Mouse (Mus musculus): ENCODE measurements around the gene Dlx3. TPM values are rescaled to one million over a fixed set of nuclear protein-coding genes. Genes with fewer than 3 reads are reported as not detected.

Dlx3 gene
- polyA plus RNA-seq, 1 experiment from 2014 or later: 0.71 TPM

GRCm38 (mm10) chr11:95086229-95086628 is 33.7 kb upstream of the Dlx3 start:
- WGBS: 52% methylated on average over 5 of the region's 5 CpGs
- Histone ChIP-seq H3K27ac (ENCODE audit: low read length) (no peak overlapping the region), H3K4me3 (ENCODE audit: low read length) (no peak overlapping the region), H3K36me3 (ENCODE audit: control insufficient read depth, insufficient read depth, low read length) (no peaks in the 10 kb centered on the region), H3K9ac (ENCODE audit: low read depth, low read length) (no peak overlapping the region), H3K4me1 (ENCODE audit: control insufficient read depth, insufficient read depth, low read length) (peaks cover 23% of the 10 kb centered on the region), H3K4me2 (ENCODE audit: low read depth, low read length) (no peak overlapping the region), H3K27me3 (replicated peaks; ENCODE audit: control insufficient read depth, insufficient read depth, low read length) (no peaks in the 10 kb centered on the region), H3K9me3 (ENCODE audit: control insufficient read depth, low read length) (no peaks in the 10 kb centered on the region)
- 0 out of 2 replicates have a peak, but pooled peaks have one; percentile 9 for ATAC-seq

- Histone ChIP-seq H3K4me2 (ENCODE audit: low read depth, low read length) (0 out of 2 replicates have a peak overlapping the region, but pooled peaks have one; percentile 9), H3K9ac (ENCODE audit: low read depth, low read length) (peak overlapping the region; percentile 22; the same call in 1 of the 2 replicates), H3K4me3 (ENCODE audit: low read length) (no peak overlapping the region), H3K9me3 (ENCODE audit: control insufficient read depth, low read length) (no peaks in the 10 kb centered on the region), H3K27me3 (replicated peaks; ENCODE audit: control insufficient read depth, insufficient read depth, low read length) (no peaks in the 10 kb centered on the region), H3K36me3 (ENCODE audit: control insufficient read depth, insufficient read depth, low read length) (no peaks in the 10 kb centered on the region), H3K4me1 (ENCODE audit: control insufficient read depth, insufficient read depth, low read length) (peaks cover 23% of the 10 kb centered on the region), H3K27ac (ENCODE audit: low read length) (peak overlapping the region; percentile 80)
- ATAC-seq: 0 out of 2 replicates have a peak, but pooled peaks have one; percentile 29
- WGBS: 44% methylated on average over 17 of the region's 17 CpGs
Measured at GRCm38 (mm10) chr11:95087301-95088228, 32.4 kb upstream of the Dlx3 start.

DNA sequence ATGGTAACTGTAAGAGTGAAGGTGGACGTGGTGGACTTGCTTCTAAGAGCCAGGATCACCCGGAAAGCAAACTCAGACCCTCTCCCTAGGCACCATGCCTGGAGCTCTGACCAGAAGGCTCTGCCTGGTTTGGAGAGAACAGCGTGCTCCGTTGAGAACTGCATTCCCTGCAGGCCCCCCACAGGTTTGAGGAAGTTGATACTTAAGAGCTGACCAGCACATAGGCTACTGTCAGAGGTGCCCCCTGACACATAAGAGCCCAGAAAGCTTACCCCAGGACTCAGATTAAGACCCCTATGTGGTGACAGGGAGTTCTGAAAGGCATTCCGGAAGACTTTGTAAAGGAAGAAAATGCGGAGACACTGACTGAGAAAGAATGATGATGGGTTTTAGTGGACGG is 31.6 kb upstream of the Dlx3 start:
- peaks cover 23% of the 10 kb centered on the region for H3K4me1 ChIP-seq (ENCODE audit: control insufficient read depth, insufficient read depth, low read length)
- no peak for ATAC-seq
- no peak overlapping the region for H3K4me2 ChIP-seq (ENCODE audit: low read depth, low read length)
- H3K36me3 ChIP-seq (ENCODE audit: control insufficient read depth, insufficient read depth, low read length): no peaks in the 10 kb centered on the region
- no peaks in the 10 kb centered on the region for H3K27me3 ChIP-seq (replicated peaks; ENCODE audit: control insufficient read depth, insufficient read depth, low read length)
- H3K27ac ChIP-seq (ENCODE audit: low read length): peak overlapping the region; percentile 40
- no peak overlapping the region for H3K4me3 ChIP-seq (ENCODE audit: low read length)
- 54% methylated on average over 7 of the region's 7 CpGs for WGBS
- H3K9ac ChIP-seq (ENCODE audit: low read depth, low read length): no peak overlapping the region
- H3K9me3 ChIP-seq (ENCODE audit: control insufficient read depth, low read length): no peaks in the 10 kb centered on the region

DNA sequence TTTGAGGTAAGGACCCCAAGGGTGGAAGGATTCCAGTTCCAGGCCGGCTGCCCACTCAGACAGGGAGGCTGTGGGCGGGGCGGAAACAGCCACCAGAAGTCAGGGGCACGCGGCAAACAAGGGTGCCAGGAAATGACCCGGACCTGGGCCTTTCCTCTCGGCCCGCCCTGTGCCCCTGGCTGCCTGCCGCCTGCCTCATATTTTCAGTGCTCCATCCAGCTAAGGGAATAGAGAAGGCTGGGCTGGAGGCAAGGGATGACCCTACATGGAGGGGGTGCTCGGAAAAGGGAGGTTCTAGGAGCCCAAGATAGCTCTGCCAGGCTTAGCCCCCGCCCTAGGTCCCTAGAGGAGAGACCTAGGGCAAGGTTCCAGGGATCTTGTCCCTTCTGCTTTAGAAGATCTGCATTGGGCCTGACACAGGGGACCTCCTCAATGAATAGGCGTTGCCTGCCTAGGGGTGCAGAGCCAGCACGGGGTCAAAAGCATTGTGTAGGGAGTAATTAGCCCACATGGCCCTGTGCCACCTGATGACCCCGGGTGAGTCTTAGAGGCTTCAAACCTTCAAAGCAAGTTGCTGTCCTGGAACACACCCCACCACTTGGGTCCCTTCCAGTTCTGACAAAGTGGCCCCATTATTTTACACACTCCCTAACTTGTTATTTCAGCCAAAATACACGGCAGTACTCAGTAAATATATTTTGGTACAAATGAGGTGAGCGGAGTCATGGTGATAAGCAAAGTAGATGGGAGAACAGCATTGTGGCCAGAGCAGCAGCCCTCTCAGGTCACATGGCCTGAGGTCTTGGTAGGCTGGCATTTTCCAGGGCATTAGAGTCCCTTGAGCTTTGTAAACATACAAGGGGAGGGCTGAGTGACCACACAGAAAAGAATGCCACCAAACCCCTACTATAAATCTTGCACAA is 30.8 kb upstream of the Dlx3 start:
- H3K36me3 ChIP-seq (ENCODE audit: control insufficient read depth, insufficient read depth, low read length): no peaks in the 10 kb centered on the region
- 59% methylated on average over 16 of the region's 16 CpGs for WGBS
- no peak for ATAC-seq
- no peak overlapping the region for H3K9ac ChIP-seq (ENCODE audit: low read depth, low read length)
- no peak overlapping the region for H3K4me3 ChIP-seq (ENCODE audit: low read length)
- H3K4me1 ChIP-seq (ENCODE audit: control insufficient read depth, insufficient read depth, low read length): peaks cover 23% of the 10 kb centered on the region
- no peaks in the 10 kb centered on the region for H3K9me3 ChIP-seq (ENCODE audit: control insufficient read depth, low read length)
- H3K27ac ChIP-seq (ENCODE audit: low read length): peak overlapping the region; percentile 40; the same call in 1 of the 2 replicates
- no peak overlapping the region for H3K4me2 ChIP-seq (ENCODE audit: low read depth, low read length)
- no peaks in the 10 kb centered on the region for H3K27me3 ChIP-seq (replicated peaks; ENCODE audit: control insufficient read depth, insufficient read depth, low read length)

DNA sequence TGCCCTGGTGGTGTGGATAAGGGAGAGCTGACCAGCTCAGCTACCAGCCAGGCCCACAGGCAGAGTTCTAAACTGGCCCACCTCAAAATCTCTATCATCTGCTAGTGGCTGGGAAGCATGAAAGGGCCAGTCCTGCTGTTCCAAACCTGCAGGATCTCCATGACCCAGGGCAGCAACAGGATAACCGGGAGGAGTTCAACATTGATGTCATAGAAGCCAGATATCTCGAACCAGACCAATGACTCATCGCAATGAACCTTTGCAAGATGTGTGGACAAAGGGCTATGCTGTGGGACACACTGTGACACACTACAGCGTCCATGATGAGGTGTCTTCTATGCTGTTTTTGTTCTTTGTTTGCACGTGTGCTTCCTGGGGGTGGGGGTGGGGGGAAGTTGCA is 26.8 kb upstream of the Dlx3 start:
- Histone ChIP-seq H3K36me3 (ENCODE audit: control insufficient read depth, insufficient read depth, low read length) (no peaks in the 10 kb centered on the region), H3K27ac (ENCODE audit: low read length) (no peak overlapping the region), H3K4me1 (ENCODE audit: control insufficient read depth, insufficient read depth, low read length) (peaks cover 22% of the 10 kb centered on the region), H3K9ac (ENCODE audit: low read depth, low read length) (no peak overlapping the region), H3K4me3 (ENCODE audit: low read length) (no peak overlapping the region), H3K9me3 (ENCODE audit: control insufficient read depth, low read length) (no peaks in the 10 kb centered on the region), H3K4me2 (ENCODE audit: low read depth, low read length) (no peak overlapping the region), H3K27me3 (replicated peaks; ENCODE audit: control insufficient read depth, insufficient read depth, low read length) (no peaks in the 10 kb centered on the region)
- WGBS: 62% methylated on average over 5 of the region's 5 CpGs
- ATAC-seq: no peak

DNA sequence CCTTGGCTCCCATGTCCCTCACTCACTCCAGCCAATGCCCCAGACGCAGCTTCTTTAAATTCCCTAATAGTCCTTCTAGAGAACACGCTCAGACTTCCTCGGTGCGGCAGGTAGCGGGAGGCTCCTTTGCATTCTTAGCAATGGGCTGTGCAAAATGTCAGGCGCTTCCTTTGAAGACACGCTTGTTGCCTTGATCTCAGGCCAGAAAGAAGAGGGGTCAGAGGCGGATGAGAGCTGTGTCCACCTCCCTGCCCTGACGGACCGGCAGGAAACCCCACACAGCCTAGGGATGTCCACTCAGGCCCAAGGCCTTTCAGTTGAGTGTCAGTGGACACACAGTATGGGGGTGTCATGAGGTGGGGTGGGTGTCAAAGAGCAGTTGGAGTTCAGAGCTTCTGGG is 24.3 kb upstream of the Dlx3 start:
- Histone ChIP-seq H3K27ac (ENCODE audit: low read length) (no peak overlapping the region), H3K9me3 (ENCODE audit: control insufficient read depth, low read length) (no peaks in the 10 kb centered on the region), H3K4me2 (ENCODE audit: low read depth, low read length) (no peak overlapping the region), H3K4me3 (ENCODE audit: low read length) (no peak overlapping the region), H3K27me3 (replicated peaks; ENCODE audit: control insufficient read depth, insufficient read depth, low read length) (no peaks in the 10 kb centered on the region; the same call in 1 of the 2 replicates), H3K4me1 (ENCODE audit: control insufficient read depth, insufficient read depth, low read length) (peaks cover 28% of the 10 kb centered on the region), H3K9ac (ENCODE audit: low read depth, low read length) (no peak overlapping the region), H3K36me3 (ENCODE audit: control insufficient read depth, insufficient read depth, low read length) (no peaks in the 10 kb centered on the region)
- ATAC-seq: no peak
- 75% methylated on average over 10 of the region's 10 CpGs for WGBS

DNA sequence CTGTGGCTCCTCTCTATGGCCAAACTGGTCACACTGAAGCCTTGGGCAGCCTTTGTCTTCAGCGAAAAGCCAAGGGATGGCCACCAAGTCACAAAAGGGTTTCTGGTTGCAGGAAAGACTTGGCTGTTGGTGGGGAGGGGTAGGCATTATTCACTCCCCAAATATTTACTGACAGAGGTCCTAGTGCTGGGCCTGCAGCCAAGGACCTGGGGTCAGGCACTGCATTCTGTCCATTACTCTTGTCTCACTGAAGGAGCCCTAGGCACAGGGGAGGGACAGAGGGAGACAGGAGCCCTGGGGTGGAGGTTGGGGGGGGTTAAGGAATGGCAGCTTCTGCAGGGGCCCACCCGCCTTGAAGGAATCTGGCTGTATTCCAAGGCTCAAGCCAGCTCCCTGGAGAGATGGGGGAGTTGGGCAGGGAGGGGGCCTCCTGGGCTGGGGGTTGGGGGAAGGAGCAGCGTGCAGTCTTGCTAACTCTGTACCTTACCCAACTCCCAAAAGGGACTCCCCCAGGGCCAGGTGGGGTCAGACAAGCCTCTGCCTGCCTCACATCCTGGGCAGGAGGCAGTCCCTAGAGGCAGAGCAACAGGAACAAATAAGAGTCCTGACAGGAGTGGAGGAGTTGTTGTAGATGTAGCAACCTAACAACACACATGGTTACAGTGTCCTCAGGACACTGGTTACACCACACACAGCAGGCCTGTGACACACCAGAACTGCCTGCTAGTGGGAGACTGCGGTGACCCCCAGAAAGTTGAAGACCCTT is 23.1 kb upstream of the Dlx3 start:
- Histone ChIP-seq H3K4me1 (ENCODE audit: control insufficient read depth, insufficient read depth, low read length) (peaks cover 32% of the 10 kb centered on the region), H3K4me2 (ENCODE audit: low read depth, low read length) (no peak overlapping the region), H3K36me3 (ENCODE audit: control insufficient read depth, insufficient read depth, low read length) (no peaks in the 10 kb centered on the region), H3K9me3 (ENCODE audit: control insufficient read depth, low read length) (no peaks in the 10 kb centered on the region), H3K4me3 (ENCODE audit: low read length) (no peak overlapping the region), H3K27ac (ENCODE audit: low read length) (peak overlapping the region; percentile 67), H3K9ac (ENCODE audit: low read depth, low read length) (peak overlapping the region; percentile 25; the same call in 1 of the 2 replicates), H3K27me3 (replicated peaks; ENCODE audit: control insufficient read depth, insufficient read depth, low read length) (no peaks in the 10 kb centered on the region; the same call in 1 of the 2 replicates)
- ATAC-seq: peak; percentile 65
- WGBS: 44% methylated on average over 4 of the region's 4 CpGs

GRCm38 (mm10) chr11:95097889-95098288 is 22.0 kb upstream of the Dlx3 start:
- 58% methylated on average over 6 of the region's 6 CpGs for WGBS
- Histone ChIP-seq H3K4me1 (ENCODE audit: control insufficient read depth, insufficient read depth, low read length) (peaks cover 32% of the 10 kb centered on the region), H3K27ac (ENCODE audit: low read length) (peak overlapping the region; percentile 72), H3K9ac (ENCODE audit: low read depth, low read length) (no peak overlapping the region), H3K9me3 (ENCODE audit: control insufficient read depth, low read length) (no peaks in the 10 kb centered on the region), H3K4me2 (ENCODE audit: low read depth, low read length) (no peak overlapping the region), H3K4me3 (ENCODE audit: low read length) (no peak overlapping the region), H3K36me3 (ENCODE audit: control insufficient read depth, insufficient read depth, low read length) (no peaks in the 10 kb centered on the region), H3K27me3 (replicated peaks; ENCODE audit: control insufficient read depth, insufficient read depth, low read length) (no peaks in the 10 kb centered on the region; the same call in 1 of the 2 replicates)
- ATAC-seq: no peak

All from intestine, embryonic 16.5 days (tissue).